Mouse (Mus musculus): ENCODE measurements around the gene Tsc1.

The Tsc1 gene

GRCm38 (mm10) chr2:28727786-28728404 lies 86.9 kb downstream of the Tsc1 start:
- DNase-seq (ENCODE audit: low spot score in 2 of 2), result no peak

DNA sequence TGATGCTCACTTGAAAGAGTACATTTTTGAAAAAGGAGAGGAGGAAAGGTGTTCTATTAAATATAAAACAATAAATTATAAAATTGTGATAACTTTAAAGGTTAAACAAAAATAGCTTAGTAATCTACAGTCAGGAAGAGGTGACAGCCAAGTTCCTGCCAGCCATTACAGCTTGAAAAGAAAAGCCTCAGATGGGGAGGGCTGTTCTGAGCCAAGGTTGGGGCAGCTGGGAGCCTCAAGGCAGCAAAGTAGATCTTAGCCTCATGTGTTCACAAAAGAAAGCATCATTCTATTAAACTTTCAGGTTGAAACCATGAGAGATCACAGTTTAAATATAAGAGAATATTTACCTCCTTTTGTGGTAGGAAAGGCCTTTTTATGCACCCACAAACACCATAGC lies 89.6 kb downstream of the Tsc1 start:
- DNase-seq (ENCODE audit: low spot score in 2 of 2), result no peak

- no peak for DNase-seq (ENCODE audit: low spot score in 2 of 2)
Measured at GRCm38 (mm10) chr2:28737112-28737511, 96.1 kb downstream of the Tsc1 start.

- DNase-seq (ENCODE audit: low spot score in 2 of 2), result no peak
Measured at GRCm38 (mm10) chr2:28740159-28740558, 99.1 kb downstream of the Tsc1 start.
